Mouse (Mus musculus) NIH3T3 (cell line): ENCODE results near the gene Zfp697.
"Not testable (repeated sequence)": the region's sequence is repeated elsewhere in the genome, so short reads cannot be mapped to it uniquely, and the experiment has no call there.

Source experiments
- DNase-seq: peaks from one replicate; pipeline ENCODE4 v3.0.0-alpha.2; 2012; ENCODE audit warnings: low read depth

Zfp697 gene

GRCm38 (mm10) chr3:98635145-98635544, 252.9 kb downstream of the Zfp697 start:
- DNase-seq, result no peak

- no peak for DNase-seq
Observed at GRCm38 (mm10) chr3:98680786-98681185, 298.5 kb downstream of the Zfp697 start.

- no peak for DNase-seq
Observed at GRCm38 (mm10) chr3:98682401-98682800, 300.1 kb downstream of the Zfp697 start.

GRCm38 (mm10) chr3:98720740-98721139, 338.5 kb downstream of the Zfp697 start:
- DNase-seq, result no peak

- no peak for DNase-seq
Observed at GRCm38 (mm10) chr3:98724376-98724775, 342.1 kb downstream of the Zfp697 start, which contains the start of gene Hsd3b2. TSS of gene Hsd3b2 (minus strand) at chr3:98724543.

GRCm38 (mm10) chr3:98726281-98726680, 344.0 kb downstream of the Zfp697 start:
- no peak for DNase-seq

GRCm38 (mm10) chr3:98733724-98734123, 351.5 kb downstream of the Zfp697 start:
- no peak for DNase-seq

- DNase-seq, result no peak
Observed at GRCm38 (mm10) chr3:98734340-98734739, 352.1 kb downstream of the Zfp697 start.

GRCm38 (mm10) chr3:98741043-98741442, 358.8 kb downstream of the Zfp697 start:
- DNase-seq, result not testable (repeated sequence)

GRCm38 (mm10) chr3:98752171-98752570, 369.9 kb downstream of the Zfp697 start:
- no peak for DNase-seq

GRCm38 (mm10) chr3:98756836-98757235, 374.6 kb downstream of the Zfp697 start:
- DNase-seq, result no peak

GRCm38 (mm10) chr3:98764155-98764554, 381.9 kb downstream of the Zfp697 start:
- no peak for DNase-seq

- DNase-seq, result no peak
Observed at GRCm38 (mm10) chr3:98780921-98781320, 398.7 kb downstream of the Zfp697 start.

GRCm38 (mm10) chr3:98782181-98782868, 400.1 kb downstream of the Zfp697 start:
- no peak for DNase-seq

- no peak for DNase-seq
Observed at GRCm38 (mm10) chr3:98786551-98786950, 404.3 kb downstream of the Zfp697 start.
